In the genomic region with DNA sequence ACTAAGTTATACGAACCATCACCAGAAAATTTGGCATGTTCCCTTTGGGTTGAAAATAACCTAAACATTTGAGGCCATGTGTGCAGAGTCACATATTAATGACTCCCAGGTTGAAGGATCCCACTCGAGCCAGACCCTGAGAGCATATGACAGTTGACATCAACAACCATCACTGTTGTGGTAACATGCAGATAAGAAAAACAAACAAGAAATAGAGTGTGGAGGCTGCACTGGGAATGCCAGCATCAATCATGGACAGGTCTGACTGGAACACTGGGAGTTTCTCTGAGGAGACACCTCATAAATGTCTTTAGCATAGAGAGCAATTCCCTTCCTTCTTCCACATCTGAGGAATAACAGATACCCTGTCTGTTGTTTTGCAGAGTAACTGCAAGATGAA, we compare ENCODE assay signal across 20 mouse cellular contexts.
"Had no signal": no experiment of that assay in that cellular context is flagged by ENCODE, and none has a peak within 500 bp of the region (broad histone marks: within the 10 kb centered on the region; RNA-seq: fewer than 3 reads in every experiment).

No protein-coding gene starts in this region.

- H3K36me3 ChIP-seq: liver, embryonic 12.5 days; midbrain, embryonic 10.5 days; midbrain, embryonic 12.5 days; neural tube, embryonic 13.5 days; neural tube, embryonic 15.5 days had no signal

- DNase-seq: lung, postnatal 14 days; lung, postnatal 4 days; midbrain, embryonic 14.5 days; retina, postnatal 1 day; right cerebral cortex, adult 18-20 months; right cerebral cortex, postnatal 25 days; right cerebral cortex, postnatal 4 days; spleen, adult 18-20 months; thymus, adult 18-20 months; thymus, postnatal 14 days; thymus, postnatal 36 days had no signal

- ATAC-seq: liver, embryonic 12.5 days; lung, postnatal 0 days; midbrain, embryonic 16.5 days had no signal

- H3K27me3 ChIP-seq: liver, embryonic 12.5 days; midbrain, embryonic 12.5 days; neural tube, embryonic 13.5 days; neural tube, embryonic 15.5 days had no signal

- H3K4me3 ChIP-seq: liver, embryonic 12.5 days; midbrain, embryonic 10.5 days; midbrain, embryonic 12.5 days; myocyte; neural tube, embryonic 13.5 days; neural tube, embryonic 15.5 days had no signal

- H3K4me2 ChIP-seq: liver, embryonic 12.5 days; midbrain, embryonic 12.5 days; neural tube, embryonic 13.5 days; neural tube, embryonic 15.5 days had no signal

- H3K27ac ChIP-seq: liver, embryonic 12.5 days; liver, embryonic 14.5 days; midbrain, embryonic 10.5 days; midbrain, embryonic 12.5 days; neural tube, embryonic 13.5 days; neural tube, embryonic 15.5 days had no signal

- H3K4me1 ChIP-seq: liver, embryonic 12.5 days; midbrain, embryonic 10.5 days; midbrain, embryonic 12.5 days; neural tube, embryonic 13.5 days; neural tube, embryonic 15.5 days had no signal

- H3K9me3 ChIP-seq: liver, embryonic 12.5 days; midbrain, embryonic 10.5 days; midbrain, embryonic 12.5 days; neural tube, embryonic 13.5 days; neural tube, embryonic 15.5 days had no signal

- H3K9ac ChIP-seq: liver, embryonic 12.5 days; liver, embryonic 14.5 days; midbrain, embryonic 12.5 days; neural tube, embryonic 13.5 days; neural tube, embryonic 15.5 days had no signal
